Mouse (Mus musculus) stomach, postnatal 0 days (tissue): ENCODE data around the gene Krtcap2. TPM values are rescaled to one million over a fixed set of nuclear protein-coding genes. Genes with fewer than 3 reads are reported as not detected.
"Not testable (repeated sequence)": the region's sequence is repeated elsewhere in the genome, so short reads cannot be mapped to it uniquely, and the experiment has no call there.

ENCODE experiments used
- ATAC-seq: fragments of 200-750 bp; cut with Nextera tagmentation; 2 replicates; pipeline ENCODE4 v1.8.0; 2017; ENCODE audit not compliant: low FRiP score, low TSS enrichment
- DNase-seq: peaks from one replicate; pipeline ENCODE4 v3.0.0-alpha.2; 2016; ENCODE audit warnings: low spot score
- H3K27ac ChIP-seq: fragments of 300-500 bp; sonication (generic); replicated peaks from 2 replicates; pipeline ENCODE4 v1.5.1; 2014; ENCODE audit warnings: mild to moderate bottlenecking, control low read depth
- H3K27me3 ChIP-seq: fragments of 300-500 bp; sonication (generic); 2 replicates; pipeline ENCODE4 v1.6.1; 2014; ENCODE audit warnings: low read length; ENCODE audit not compliant: control insufficient read depth, insufficient read depth
- H3K36me3 ChIP-seq: fragments of 300-500 bp; sonication (generic); 2 replicates; pipeline ENCODE4 v1.6.1; 2014; ENCODE audit warnings: low read length, mixed read lengths; ENCODE audit not compliant: control insufficient read depth, insufficient read depth
- H3K4me1 ChIP-seq: fragments of 300-500 bp; sonication (generic); replicated peaks from 2 replicates; pipeline ENCODE4 v1.6.1; 2014; ENCODE audit warnings: antibody characterized with exemption; ENCODE audit not compliant: control insufficient read depth, insufficient read depth
- H3K4me2 ChIP-seq: fragments of 300-500 bp; sonication (generic); replicated peaks from 2 replicates; pipeline ENCODE4 v1.6.1; 2014; ENCODE audit warnings: low read depth, mild to moderate bottlenecking, control low read depth, moderate library complexity
- H3K4me3 ChIP-seq: fragments of 300-500 bp; sonication (generic); 2 replicates; pipeline ENCODE4 v1.5.1; 2014; ENCODE audit warnings: low read depth, low read length, control low read depth
- H3K9ac ChIP-seq: fragments of 300-500 bp; sonication (generic); 2 replicates; pipeline ENCODE4 v1.6.1; 2014; ENCODE audit warnings: mild to moderate bottlenecking, low read length, control low read depth, mixed read lengths
- H3K9me3 ChIP-seq: fragments of 300-500 bp; sonication (generic); 2 replicates; pipeline ENCODE4 v1.6.1; 2016; ENCODE audit warnings: low read length; ENCODE audit not compliant: control insufficient read depth
- CTCF ChIP-seq: IDR thresholded peaks from 2 replicates; pipeline ENCODE4 v1.5.1; 2016; ENCODE audit warnings: antibody characterized with exemption, low read depth, mild to moderate bottlenecking, moderate library complexity
- EP300 ChIP-seq: optimal IDR thresholded peaks from 2 replicates; pipeline ENCODE3; 2016; ENCODE audit warnings: antibody characterized with exemption
- whole genome bisulfite sequencing: fragments of 180-500 bp; shearing (Covaris S2); extraction: QIAGEN DNeasy Blood & Tissue Kit; methylation state at CpG from one replicate; pipeline ENCODE4 v1.1.7; 2014; 5-methylcytosine and 5-hydroxymethylcytosine counted together
- polyA plus RNA-seq: library from polyadenylated mRNA; unstranded; fragments of >200 nt; fragmentation: Nextera tagmentation; extraction: Ambion mirVana; gene quantifications from 2 replicates; pipeline ENCODE4 v1.2.1, GENCODE M21; 2015

Krtcap2 gene
- polyA plus RNA-seq, 1 experiment from 2014 or later = 314 TPM

GRCm38 (mm10) chr3:89210731-89211130 lies 35.0 kb upstream of the Krtcap2 start:
- no peak for TF ChIP-seq CTCF
- no peak for TF ChIP-seq EP300
- Histone ChIP-seq H3K4me2 (no peak overlapping the region), H3K27ac (no peak overlapping the region), H3K27me3 (no peaks in the 10 kb centered on the region), H3K4me1 (peaks cover 4% of the 10 kb centered on the region; the same call in 1 of the 2 replicates), H3K9ac (no peak overlapping the region), H3K4me3 (no peak overlapping the region), H3K9me3 (no peaks in the 10 kb centered on the region), H3K36me3 (peaks cover 28% of the 10 kb centered on the region)
- ATAC-seq (no peak), DNase-seq (no peak)
- 78% methylated on average over 7 of the region's 7 CpGs for WGBS

- H3K27ac ChIP-seq = peak overlapping the region; percentile 98
- DNase-seq = peak; percentile 93
- H3K9me3 ChIP-seq = no peaks in the 10 kb centered on the region
- no peaks in the 10 kb centered on the region for H3K27me3 ChIP-seq
- peaks cover 8% of the 10 kb centered on the region; the same call in 1 of the 2 replicates for H3K36me3 ChIP-seq
- peaks cover 4% of the 10 kb centered on the region; the same call in 1 of the 2 replicates for H3K4me1 ChIP-seq
- H3K4me2 ChIP-seq = peak overlapping the region; percentile 80
- TF ChIP-seq CTCF (peak; percentile 2; the same call in 1 of the 2 replicates), EP300 (no peak)
- under 1% methylated on average over 66 of the region's 69 CpGs for WGBS
- H3K9ac ChIP-seq = peak overlapping the region; percentile 78
- ATAC-seq = peak; percentile 91
- H3K4me3 ChIP-seq = peak overlapping the region; percentile 74
Measured at GRCm38 (mm10) chr3:89213803-89214530, 31.8 kb upstream of the Krtcap2 start.

GRCm38 (mm10) chr3:89214681-89215411 lies 30.9 kb upstream of the Krtcap2 start, which contains the start of gene Thbs3:
Gene Thbs3, plus strand, starts transcription at chr3:89215180.
- peak within 1 kb of the TSS; percentile 80 for H3K4me2 ChIP-seq
- H3K4me1 ChIP-seq = peaks cover 4% of the 10 kb centered on the region; the same call in 1 of the 2 replicates
- peak within 1 kb of the TSS; percentile 98 for H3K27ac ChIP-seq
- TF ChIP-seq CTCF (no peak), EP300 (no peak)
- 3% methylated on average over 19 of the region's 19 CpGs for WGBS
- ATAC-seq (no peak), DNase-seq (peak; percentile 32)
- H3K4me3 ChIP-seq = peak within 1 kb of the TSS; percentile 74
- H3K9me3 ChIP-seq = no peaks in the 10 kb centered on the region
- 0 out of 2 replicates have a peak, but pooled peaks cover 4% of the 10 kb centered on the region for H3K36me3 ChIP-seq
- no peaks in the 10 kb centered on the region for H3K27me3 ChIP-seq
- H3K9ac ChIP-seq = peak within 1 kb of the TSS; percentile 78

- no peak for TF ChIP-seq EP300
- peak; percentile 97 for TF ChIP-seq CTCF
- H3K9me3 ChIP-seq = no peaks in the 10 kb centered on the region
- peak overlapping the region; percentile 38 for H3K9ac ChIP-seq
- H3K27ac ChIP-seq = no peak overlapping the region; the same call in 1 of the 2 replicates
- peaks cover 4% of the 10 kb centered on the region; the same call in 1 of the 2 replicates for H3K4me1 ChIP-seq
- ATAC-seq (peak; percentile 15), DNase-seq (peak; percentile 86)
- H3K36me3 ChIP-seq = no peaks in the 10 kb centered on the region
- no peaks in the 10 kb centered on the region for H3K27me3 ChIP-seq
- WGBS = under 1% methylated on average over 6 of the region's 6 CpGs
- H3K4me2 ChIP-seq = peak overlapping the region; percentile 80
- H3K4me3 ChIP-seq = peak overlapping the region; percentile 74
Measured at GRCm38 (mm10) chr3:89215853-89216252, 29.9 kb upstream of the Krtcap2 start.

- ATAC-seq, H3K9ac ChIP-seq, H3K27me3 ChIP-seq, H3K9me3 ChIP-seq, H3K4me1 ChIP-seq, H3K27ac ChIP-seq, H3K4me2 ChIP-seq, H3K4me3 ChIP-seq, DNase-seq, H3K36me3 ChIP-seq: not testable (repeated sequence)
- 74% methylated on average over 7 of the region's 7 CpGs for WGBS
Measured at GRCm38 (mm10) chr3:89216407-89216806, 29.4 kb upstream of the Krtcap2 start.
